Mouse (Mus musculus) erythroid progenitor cell, adult 5-6 weeks (primary cell): ENCODE results near the gene 1110065P20Rik. TPM values are rescaled to one million over a fixed set of nuclear protein-coding genes. Genes with fewer than 3 reads are reported as not detected.

Source experiments
- ATAC-seq: replicated peaks from 2 replicates; pipeline ENCODE4 v1.8.0; 2016; ENCODE audit warnings: moderate number of reproducible peaks, mild to moderate bottlenecking, moderate TSS enrichment, inconsistent platforms; ENCODE audit not compliant: poor library complexity, low FRiP score, severe bottlenecking
- total RNA-seq, 2 experiments: library from RNA; stranded (forward) in 1 of 2; stranded (reverse) in 1 of 2; fragments of 150-400 nt in 1 of 2; fragments of 186-747, 209-891 nt in 1 of 2; gene quantifications; 2 replicates each; pipeline versions ENCODE4 v1.2.3 to v1.2.4; 2015 to 2017; ENCODE audit warnings: low replicate concordance in 2 of 2

1110065P20Rik gene
- total RNA-seq, 2 experiments from 2014 or later, result 4.2 TPM; not detected in 1

DNA sequence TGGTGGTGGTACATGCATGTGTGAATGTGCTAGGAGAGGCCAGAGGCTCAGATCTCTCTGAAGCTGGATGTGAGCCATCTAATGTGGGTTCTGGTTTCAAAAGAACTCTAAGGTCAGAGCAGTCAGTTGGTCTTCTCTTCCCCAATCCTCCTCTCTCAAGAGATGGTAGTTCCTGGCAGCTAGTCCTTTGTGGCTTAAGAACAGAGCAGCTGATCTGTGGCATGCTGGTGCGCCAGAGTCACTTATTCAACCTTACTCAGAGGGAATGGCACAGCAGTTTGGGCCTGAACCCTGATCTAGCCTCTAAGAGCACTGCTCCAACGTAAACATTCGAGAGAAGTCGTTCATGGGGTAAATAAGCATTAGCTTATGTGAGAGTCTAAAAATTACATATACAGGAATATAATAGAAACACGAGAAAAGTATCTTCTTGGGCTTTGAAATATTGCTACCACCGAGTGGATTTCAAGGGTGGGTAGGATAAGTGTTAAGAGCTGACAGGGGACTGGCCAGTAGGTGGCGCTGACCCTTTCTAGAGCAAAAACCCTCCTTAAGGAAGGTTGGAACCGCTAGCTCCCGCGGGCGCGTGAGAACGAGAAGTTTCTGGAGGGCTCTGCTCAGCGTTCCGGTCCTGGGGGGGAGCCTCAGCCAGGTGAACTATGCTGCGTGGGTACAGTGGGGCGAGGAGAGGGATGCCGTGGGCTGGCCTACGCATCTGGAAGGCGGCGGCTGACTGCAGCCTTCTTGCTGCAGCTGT, 49.3 kb downstream of the 1110065P20Rik start, which contains the start of gene Mtf1:
Gene Mtf1, plus strand, starts transcription at position 553 of the 757 bp plus-strand sequence.
- peak; percentile 83 for ATAC-seq

Other genes starting within 250 kb of the 1110065P20Rik start
- not detected in 2 replicates for gene 3100002H09Rik, start 240.4 kb downstream of the 1110065P20Rik start, total RNA-seq (2015; ENCODE audit: low replicate concordance)
- not detected in 2 replicates for gene 3100002H09Rik, start 240.4 kb downstream of the 1110065P20Rik start, total RNA-seq (2017; ENCODE audit: low replicate concordance)
- gene Pou3f1, start 194.4 kb downstream of the 1110065P20Rik start, total RNA-seq (2015; ENCODE audit: low replicate concordance), result not detected in 2 replicates
- not detected in 2 replicates for gene Pou3f1, start 194.4 kb downstream of the 1110065P20Rik start, total RNA-seq (2017; ENCODE audit: low replicate concordance)
- 10.5 and 24.7 TPM in 2 replicates for gene Utp11, start 157.6 kb downstream of the 1110065P20Rik start, total RNA-seq (2015; ENCODE audit: low replicate concordance)
- 9.0 and 11.4 TPM in 2 replicates for gene Utp11, start 157.6 kb downstream of the 1110065P20Rik start, total RNA-seq (2017; ENCODE audit: low replicate concordance)
- gene Fhl3, start 150.5 kb downstream of the 1110065P20Rik start, total RNA-seq (2015; ENCODE audit: low replicate concordance), result 4.0 TPM in 1 of 2 replicates, not detected in the other
- 0.64 TPM in 1 of 2 replicates, not detected in the other for gene Fhl3, start 150.5 kb downstream of the 1110065P20Rik start, total RNA-seq (2017; ENCODE audit: low replicate concordance)
- 21.3 and 37.7 TPM in 2 replicates for gene Sf3a3, start 136.4 kb downstream of the 1110065P20Rik start, total RNA-seq (2015; ENCODE audit: low replicate concordance)
- 43.6 and 54.1 TPM in 2 replicates for gene Sf3a3, start 136.4 kb downstream of the 1110065P20Rik start, total RNA-seq (2017; ENCODE audit: low replicate concordance)
- gene Inpp5b, start 109.3 kb downstream of the 1110065P20Rik start, total RNA-seq (2015; ENCODE audit: low replicate concordance), result 49.9 and 84.0 TPM in 2 replicates
- 40.2 and 70.5 TPM in 2 replicates for gene Inpp5b, start 109.3 kb downstream of the 1110065P20Rik start, total RNA-seq (2017; ENCODE audit: low replicate concordance)
- gene Mtf1, start 49.1 kb downstream of the 1110065P20Rik start, total RNA-seq (2015; ENCODE audit: low replicate concordance), result 8.6 and 21.4 TPM in 2 replicates
- gene Mtf1, start 49.1 kb downstream of the 1110065P20Rik start, total RNA-seq (2017; ENCODE audit: low replicate concordance), result 7.0 and 25.2 TPM in 2 replicates
- 4.2 and 46.1 TPM in 2 replicates for gene Yrdc, start 517 bp downstream of the 1110065P20Rik start, total RNA-seq (2015; ENCODE audit: low replicate concordance)
- 13.9 and 19.4 TPM in 2 replicates for gene Yrdc, start 517 bp downstream of the 1110065P20Rik start, total RNA-seq (2017; ENCODE audit: low replicate concordance)
- not detected in 2 replicates for gene Maneal, start 11.0 kb upstream of the 1110065P20Rik start, total RNA-seq (2015; ENCODE audit: low replicate concordance)
- not detected in 2 replicates for gene Maneal, start 11.0 kb upstream of the 1110065P20Rik start, total RNA-seq (2017; ENCODE audit: low replicate concordance)
- gene Epha10, start 29.7 kb upstream of the 1110065P20Rik start, total RNA-seq (2015; ENCODE audit: low replicate concordance), result not detected in 2 replicates
- gene Epha10, start 29.7 kb upstream of the 1110065P20Rik start, total RNA-seq (2017; ENCODE audit: low replicate concordance), result 0.13 TPM in 1 of 2 replicates, not detected in the other
- gene 9930104L06Rik, start 85.9 kb upstream of the 1110065P20Rik start, total RNA-seq (2015; ENCODE audit: low replicate concordance), result 1.7 and 4.0 TPM in 2 replicates
- 12.2 and 15.8 TPM in 2 replicates for gene 9930104L06Rik, start 85.9 kb upstream of the 1110065P20Rik start, total RNA-seq (2017; ENCODE audit: low replicate concordance)
- gene Cdca8, start 88.1 kb upstream of the 1110065P20Rik start, total RNA-seq (2015; ENCODE audit: low replicate concordance), result 272 and 278 TPM in 2 replicates
- 294 and 381 TPM in 2 replicates for gene Cdca8, start 88.1 kb upstream of the 1110065P20Rik start, total RNA-seq (2017; ENCODE audit: low replicate concordance)
- gene Rspo1, start 135.2 kb upstream of the 1110065P20Rik start, total RNA-seq (2015; ENCODE audit: low replicate concordance), result 0.72 TPM in 1 of 2 replicates, not detected in the other
- not detected in 2 replicates for gene Rspo1, start 135.2 kb upstream of the 1110065P20Rik start, total RNA-seq (2017; ENCODE audit: low replicate concordance)
- 12.3 and 25.6 TPM in 2 replicates for gene Gnl2, start 165.4 kb upstream of the 1110065P20Rik start, total RNA-seq (2015; ENCODE audit: low replicate concordance)
- gene Gnl2, start 165.4 kb upstream of the 1110065P20Rik start, total RNA-seq (2017; ENCODE audit: low replicate concordance), result 34.7 and 36.3 TPM in 2 replicates
- gene Dnali1, start 214.5 kb upstream of the 1110065P20Rik start, total RNA-seq (2015; ENCODE audit: low replicate concordance), result not detected in 2 replicates
- gene Dnali1, start 214.5 kb upstream of the 1110065P20Rik start, total RNA-seq (2017; ENCODE audit: low replicate concordance), result not detected in 2 replicates
- gene Snip1, start 215.5 kb upstream of the 1110065P20Rik start, total RNA-seq (2015; ENCODE audit: low replicate concordance), result 14.8 and 36.5 TPM in 2 replicates
- 19.6 and 21.6 TPM in 2 replicates for gene Snip1, start 215.5 kb upstream of the 1110065P20Rik start, total RNA-seq (2017; ENCODE audit: low replicate concordance)
- 27.0 and 66.7 TPM in 2 replicates for gene Meaf6, start 233.9 kb upstream of the 1110065P20Rik start, total RNA-seq (2015; ENCODE audit: low replicate concordance)
- gene Meaf6, start 233.9 kb upstream of the 1110065P20Rik start, total RNA-seq (2017; ENCODE audit: low replicate concordance), result 25.7 and 37.1 TPM in 2 replicates